ENCODE assay signal across 16 mouse cellular contexts in the genomic region with DNA sequence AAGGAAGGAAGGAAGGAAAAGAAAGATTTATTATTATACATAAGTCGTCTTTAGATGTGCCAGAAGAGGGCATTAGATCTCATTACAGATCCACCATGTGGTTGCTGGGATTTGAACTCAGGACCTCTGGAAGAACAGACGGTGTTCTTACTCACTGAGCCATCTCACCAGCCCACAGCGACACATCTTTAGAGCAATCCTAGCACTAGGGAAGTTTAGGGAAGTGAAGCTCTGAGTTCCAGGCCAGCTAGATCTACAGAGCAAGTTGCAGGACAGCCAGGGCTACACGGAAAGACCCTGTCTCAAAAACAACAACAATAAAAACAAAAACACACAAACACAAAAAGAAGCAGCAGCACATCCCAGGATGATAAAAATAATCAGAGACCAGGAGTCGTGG. TPM values are rescaled to one million over a fixed set of nuclear protein-coding genes. Genes with fewer than 3 reads are reported as not detected.
"Had no signal": no experiment of that assay in that cellular context is flagged by ENCODE, and none has a peak within 500 bp of the region (broad histone marks: within the 10 kb centered on the region; RNA-seq: fewer than 3 reads in every experiment).

No protein-coding gene starts in this region.

RNA-seq across cellular contexts. Expression of gene 1700001P01Rik, which starts 40.9 kb away (rescaled TPM):
- total RNA-seq: heart, postnatal 10 days; heart, postnatal 25 days; heart, postnatal 36 days; hematopoietic stem cell, adult 5-6 weeks; hindbrain, postnatal 0 days had no signal
- polyA plus RNA-seq: heart, embryonic 11.5 days; heart, embryonic 12.5 days; heart, embryonic 13.5 days; heart, embryonic 14.5 days; heart, postnatal 0 days; hindbrain, postnatal 0 days; intestine, embryonic 16.5 days; intestine, postnatal 0 days; kidney, adult 2 months; kidney, embryonic 14.5 days; kidney, postnatal 0 days; large intestine, adult 2 months had no signal
